Mouse (Mus musculus) thymus, adult 18-20 months (tissue): Measurements from ENCODE around the gene Epas1.

Experiments
- DNase-seq, 2 experiments: peaks; one replicate each; pipeline ENCODE4 v3.0.0; 2022; ENCODE audit warnings: mixed read lengths in 2 of 2

Epas1 gene

DNA sequence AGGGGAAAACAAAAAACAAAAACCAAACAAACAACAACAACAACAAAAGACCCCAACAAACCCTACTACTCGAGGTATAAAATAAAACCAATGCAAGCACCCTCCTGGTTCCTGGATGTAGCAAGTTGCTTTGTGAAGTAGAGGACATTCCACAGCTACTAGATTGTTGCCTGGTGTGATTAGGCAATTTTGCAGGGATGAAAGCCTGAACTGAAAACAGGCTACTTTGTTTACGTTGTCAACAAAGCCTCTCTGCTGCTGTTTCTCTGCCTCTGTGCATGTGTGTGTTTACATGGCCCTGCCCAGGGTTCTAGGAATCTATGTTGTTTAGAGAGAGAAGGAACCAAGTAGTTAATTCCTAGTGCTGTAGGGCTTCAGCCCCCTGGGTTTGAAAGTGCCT is 4.1 kb downstream of the Epas1 start:
- no peak for DNase-seq

DNA sequence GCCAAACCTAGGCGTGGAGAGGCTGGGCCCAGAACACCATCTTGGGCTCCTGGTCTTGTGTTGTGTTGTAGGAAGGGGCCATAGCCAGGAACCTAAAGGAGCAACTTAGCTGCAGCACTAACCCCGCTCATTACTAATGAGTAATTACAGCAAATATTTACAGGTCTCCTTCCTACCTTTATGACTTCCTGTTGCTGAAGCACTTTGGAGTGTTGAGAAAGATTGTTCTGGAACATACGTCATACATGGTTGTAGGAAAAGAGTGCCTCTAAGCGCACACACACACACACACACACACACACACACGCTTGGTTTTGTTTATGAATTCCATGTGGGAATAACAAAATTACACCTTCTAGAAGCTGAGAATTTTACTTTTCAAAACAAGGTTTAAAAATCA is 8.4 kb downstream of the Epas1 start:
- DNase-seq: no peak

DNA sequence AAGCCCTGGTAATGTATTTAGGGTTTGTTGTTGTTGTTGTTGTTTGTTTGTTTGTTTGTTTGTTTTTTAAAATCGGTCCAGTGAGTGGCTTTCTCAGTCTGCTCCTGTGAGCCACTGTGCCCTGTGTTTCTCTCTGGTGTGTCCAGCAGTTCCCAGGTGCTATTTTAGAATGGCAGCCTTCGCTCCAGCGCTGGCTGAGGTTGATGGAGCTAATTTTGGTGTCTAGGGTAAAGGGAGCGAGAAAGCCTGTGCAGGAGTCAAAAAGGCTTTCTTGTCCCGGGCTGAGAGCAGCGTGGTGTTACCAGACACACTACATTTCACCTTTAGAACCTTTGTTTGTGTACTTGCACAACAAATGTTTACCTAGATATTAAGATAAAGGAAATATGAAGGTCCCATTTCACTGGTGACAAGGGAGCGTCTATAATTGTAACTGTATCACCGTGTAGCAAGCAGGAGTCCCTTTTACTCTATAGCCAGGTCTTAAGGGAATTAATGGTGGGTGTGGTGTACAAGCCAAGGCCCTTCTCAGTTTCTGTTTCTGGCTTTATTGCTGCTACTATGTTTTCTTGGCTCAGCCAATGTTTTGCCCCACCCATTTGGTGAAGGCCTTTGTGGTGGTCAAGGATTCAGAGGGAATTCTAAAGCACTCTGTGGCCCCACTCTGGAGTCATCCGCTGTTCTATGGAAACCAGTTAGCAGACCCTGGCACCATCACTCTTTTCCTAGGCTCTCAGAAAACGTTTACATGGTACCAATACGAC is 9.2 kb downstream of the Epas1 start:
- DNase-seq: no peak

DNA sequence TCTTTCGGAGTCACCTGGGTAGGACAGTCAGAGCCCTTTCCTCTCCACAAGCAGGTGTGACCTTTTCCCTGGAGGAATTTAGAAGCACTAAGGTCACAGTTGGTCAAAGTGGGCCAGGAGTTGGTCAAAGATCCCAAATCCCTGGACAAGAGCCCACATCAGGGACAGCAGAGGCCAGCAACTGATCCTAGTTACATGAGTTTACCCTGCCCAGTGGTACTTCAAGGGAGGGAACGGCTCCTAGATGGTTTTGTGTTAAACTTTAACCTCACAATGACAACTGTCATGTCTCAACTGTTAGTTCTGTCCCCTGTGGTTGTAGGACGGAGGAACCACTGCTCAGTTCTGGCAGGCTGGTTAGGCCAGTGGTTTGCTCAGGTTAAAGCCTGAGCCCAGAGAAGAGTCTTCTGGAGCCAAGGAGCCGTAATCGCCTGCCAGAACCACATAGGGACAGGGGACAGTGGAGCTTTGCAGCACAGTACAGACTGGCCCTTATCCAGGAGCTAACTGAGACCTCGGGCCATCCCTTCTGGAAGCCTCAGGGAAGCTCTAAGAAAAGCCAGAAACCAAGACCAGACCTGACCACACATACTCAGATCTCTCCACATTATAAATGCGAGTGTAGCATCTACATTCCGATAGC is 12.4 kb downstream of the Epas1 start:
- no peak for DNase-seq

DNA sequence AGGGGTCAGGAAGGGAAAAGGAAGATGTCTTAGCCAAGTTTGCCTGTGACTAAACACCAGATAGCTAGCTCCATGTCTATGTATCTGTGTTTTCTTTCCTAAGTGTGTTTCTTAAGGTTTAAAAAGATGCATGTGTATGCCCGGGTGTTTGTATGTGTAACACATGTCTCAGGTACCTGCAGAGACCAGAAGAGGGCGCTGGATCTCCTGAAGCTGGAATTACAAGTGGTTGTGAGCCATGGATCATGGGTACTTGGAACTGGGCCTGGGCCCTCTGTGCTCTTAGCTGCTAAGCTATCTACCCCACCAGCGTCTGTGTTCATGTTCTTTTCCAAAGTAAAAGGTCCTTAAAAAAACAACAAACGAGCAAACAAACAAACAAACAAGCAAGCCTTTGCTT is 12.9 kb downstream of the Epas1 start:
- DNase-seq: no peak

DNA sequence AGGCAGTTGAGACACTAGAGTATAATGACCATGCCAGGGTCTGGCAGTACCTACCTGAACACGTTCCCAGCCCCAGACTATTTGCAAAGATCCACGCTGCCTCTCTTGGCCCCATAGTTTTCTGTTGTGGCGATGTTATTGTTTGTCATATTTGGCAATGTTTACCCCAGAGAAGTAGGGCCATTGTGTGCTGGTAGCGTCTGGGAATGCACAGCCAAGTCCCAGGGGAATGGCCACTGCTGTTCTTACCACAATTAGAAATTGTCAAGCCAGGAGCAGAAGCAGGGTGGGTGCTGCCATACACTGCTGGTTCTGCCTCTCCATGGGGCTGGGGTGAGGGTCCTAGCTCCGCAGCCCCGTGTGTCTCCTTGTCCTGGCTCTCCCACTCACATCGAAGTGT is 15.1 kb downstream of the Epas1 start:
- DNase-seq: no peak

DNA sequence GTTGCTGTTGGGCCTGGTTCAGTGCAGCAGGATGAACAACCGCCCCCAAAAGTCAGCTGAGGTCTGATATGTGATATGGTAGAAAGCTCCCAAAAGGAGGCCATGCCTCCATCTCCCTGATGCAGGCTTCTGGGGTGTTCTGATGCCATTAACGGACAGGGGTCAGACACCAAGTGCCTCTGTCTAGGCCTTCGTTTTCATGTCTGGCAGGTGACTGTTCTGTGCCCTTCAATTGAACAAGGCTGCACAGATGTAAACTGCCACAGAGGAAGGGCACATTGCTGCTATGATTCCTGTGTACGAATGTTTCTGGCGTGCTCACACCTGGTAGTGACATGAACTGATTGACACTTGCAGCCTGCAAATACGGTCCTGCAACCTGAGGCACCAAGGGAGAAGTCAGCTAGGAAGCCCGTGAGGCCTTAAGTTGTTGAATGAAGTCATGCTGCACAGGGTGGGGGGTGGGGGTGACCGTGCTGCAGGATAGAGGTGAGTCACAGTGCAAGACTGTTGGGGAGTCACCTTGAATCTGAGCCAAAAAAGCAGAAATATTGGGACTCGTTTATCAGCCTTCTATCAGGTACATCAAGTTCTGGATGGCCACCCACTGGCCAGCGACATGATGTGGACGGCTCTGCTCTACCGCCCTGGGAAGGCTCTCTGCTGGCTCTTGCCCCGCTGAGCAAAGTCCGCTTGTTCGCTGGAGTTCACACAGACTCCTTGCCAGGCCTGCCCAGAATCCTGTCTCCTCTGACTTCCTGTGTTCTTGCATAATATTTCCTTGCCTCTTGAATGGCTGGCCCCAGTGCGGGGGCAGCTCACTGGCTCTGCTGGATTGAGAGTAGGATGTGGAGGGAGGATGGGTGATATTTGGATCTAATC is 16.1 kb downstream of the Epas1 start:
- DNase-seq: no peak

DNA sequence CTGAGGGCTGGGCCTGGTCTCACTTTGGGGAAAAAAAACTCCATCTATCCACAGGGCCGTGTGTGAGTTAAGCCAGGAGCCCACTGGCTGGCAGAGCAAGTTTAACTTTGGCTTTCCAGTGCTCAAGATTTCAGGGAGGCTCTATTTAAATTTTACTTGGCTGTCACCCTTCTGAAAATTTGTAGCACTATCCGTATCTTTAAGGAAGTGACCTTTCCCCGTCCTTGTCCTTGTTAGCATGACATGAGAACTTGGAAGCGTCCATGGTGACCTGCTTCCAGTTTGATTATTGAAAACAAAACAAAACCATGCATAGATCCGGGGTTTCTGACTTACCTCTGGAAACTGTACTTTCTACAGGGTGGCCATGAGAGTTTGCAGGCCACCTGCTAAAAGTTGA is 17.3 kb downstream of the Epas1 start:
- no peak for DNase-seq

DNA sequence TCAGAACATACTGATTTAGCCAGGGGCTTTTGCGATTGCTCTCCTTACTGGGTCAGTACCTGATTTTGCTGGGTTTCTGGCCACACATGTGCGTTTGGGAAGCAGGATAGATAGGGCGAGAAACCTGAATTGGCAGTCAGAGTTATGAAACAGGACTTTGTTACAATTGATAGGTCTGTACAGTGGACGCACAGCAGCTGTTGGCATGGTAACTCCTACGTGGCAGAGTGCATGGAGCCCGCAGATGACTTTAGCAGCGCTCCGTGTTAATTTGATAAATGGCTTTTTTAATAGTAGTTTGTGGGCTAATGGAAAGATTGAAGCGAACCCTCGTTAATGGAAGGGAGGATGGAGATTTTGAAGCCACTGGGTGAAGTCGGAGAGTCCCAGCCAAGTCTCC is 18.5 kb downstream of the Epas1 start:
- DNase-seq: no peak

DNA sequence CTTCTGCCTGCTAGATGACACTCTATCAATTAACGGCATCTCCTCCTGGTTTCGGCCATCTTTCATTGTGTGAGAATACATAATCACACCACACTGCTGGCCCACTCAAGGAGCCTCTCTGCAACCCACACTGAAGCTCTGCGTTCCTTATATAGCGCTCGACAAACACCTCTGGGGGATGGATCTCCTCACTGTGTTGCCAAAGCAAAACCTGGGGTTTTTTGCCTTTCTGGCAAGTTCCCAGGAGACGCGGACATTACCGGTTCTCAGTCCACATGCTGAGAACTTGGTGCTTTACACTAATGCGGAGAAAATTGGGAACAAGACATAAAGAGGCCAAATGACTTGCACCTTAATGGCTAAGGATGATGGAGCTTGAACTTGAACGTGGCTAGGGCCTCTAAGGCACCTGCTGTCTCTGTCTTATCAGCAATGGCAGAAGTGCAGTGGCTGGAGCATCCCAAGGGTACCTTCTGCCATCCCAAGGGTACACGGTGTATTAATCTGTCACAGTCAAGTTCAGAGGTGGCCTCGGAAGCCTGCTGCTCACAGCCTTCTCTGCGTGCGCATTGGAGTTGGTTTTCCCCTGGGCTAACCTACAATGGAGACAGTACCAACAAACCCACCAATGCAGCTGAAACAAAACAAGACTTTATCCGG is 19.6 kb downstream of the Epas1 start:
- no peak for DNase-seq

DNA sequence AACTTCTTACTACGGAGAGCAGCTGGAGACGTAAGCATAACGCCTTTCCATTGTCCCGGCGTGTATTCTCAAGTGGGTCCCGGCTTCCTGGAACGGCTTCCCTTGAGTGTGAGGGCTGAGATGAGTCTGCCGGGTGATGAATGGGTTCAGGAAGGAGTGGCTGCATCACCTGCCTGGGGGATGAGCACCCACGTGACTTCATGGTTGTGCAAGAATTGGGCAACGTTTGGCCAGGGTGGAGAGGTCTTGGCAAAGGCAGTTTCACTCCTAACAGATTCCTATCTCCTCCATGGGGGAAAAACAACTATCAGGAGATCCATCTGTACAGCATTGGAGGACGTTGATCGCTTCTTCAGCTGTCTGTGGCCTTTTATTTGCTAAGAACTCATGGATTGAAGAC is 23.0 kb downstream of the Epas1 start:
- DNase-seq: no peak

DNA sequence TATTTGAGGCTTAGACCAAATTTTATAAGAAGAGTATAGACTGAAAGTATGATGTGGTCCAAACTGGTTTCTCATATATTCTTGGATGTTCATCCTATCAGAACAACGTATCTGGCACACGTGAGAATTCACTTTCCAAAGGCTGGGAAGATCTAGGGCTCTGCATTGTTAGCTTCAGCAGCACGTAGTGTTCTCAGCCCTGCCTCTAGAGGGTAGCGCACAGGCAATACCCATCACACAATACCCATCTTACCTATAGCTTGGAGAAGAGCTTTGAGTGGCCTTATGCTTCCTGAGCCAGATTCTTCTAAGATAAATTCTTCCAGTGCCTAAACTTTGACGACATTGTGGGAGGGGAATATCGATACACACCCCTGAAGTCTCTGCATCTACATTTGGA is 24.6 kb downstream of the Epas1 start:
- DNase-seq: no peak

DNA sequence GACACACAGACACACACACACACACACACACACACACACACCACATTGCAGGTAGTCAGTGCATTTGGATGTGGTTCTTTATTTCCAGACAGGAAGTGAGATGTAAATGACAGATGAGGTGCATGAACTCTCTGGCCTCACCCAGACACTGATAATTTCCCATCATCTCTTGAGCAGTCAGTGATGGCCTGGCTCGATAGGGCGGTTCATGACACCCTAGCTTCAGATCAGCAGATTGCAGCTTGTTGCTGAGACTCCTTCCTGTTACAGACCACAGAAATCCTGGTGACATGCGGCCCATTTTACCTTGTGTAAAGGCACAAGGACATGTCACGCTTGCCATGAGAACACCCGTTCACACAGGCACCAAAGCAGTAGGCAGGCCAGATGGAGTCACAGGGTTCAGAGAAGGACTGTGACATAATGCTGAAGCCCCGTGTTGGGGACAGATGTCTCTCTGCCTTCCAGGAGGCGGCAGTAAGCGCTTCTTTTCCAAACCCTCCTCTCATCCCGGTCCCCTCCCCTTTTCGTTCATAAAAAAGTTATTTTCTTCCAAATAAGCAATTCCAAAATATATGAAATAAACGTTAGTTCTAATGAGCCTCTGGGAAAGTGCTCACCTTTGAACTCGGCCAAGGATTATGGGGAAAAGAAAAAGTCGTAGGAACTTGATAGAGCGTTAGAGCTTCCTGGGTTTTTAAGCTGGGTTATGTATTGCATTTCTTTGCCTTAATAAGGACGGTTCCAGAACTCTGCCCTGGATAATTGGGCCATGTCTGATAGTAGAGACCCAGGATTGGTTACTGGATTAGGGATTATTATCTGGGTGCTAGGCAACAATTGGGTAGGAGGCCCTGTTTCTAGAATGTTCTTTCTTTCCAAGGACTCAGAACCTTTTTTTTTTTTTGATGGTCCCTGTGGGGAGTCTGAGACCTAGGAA is 26.0 kb downstream of the Epas1 start:
- DNase-seq: no peak

DNA sequence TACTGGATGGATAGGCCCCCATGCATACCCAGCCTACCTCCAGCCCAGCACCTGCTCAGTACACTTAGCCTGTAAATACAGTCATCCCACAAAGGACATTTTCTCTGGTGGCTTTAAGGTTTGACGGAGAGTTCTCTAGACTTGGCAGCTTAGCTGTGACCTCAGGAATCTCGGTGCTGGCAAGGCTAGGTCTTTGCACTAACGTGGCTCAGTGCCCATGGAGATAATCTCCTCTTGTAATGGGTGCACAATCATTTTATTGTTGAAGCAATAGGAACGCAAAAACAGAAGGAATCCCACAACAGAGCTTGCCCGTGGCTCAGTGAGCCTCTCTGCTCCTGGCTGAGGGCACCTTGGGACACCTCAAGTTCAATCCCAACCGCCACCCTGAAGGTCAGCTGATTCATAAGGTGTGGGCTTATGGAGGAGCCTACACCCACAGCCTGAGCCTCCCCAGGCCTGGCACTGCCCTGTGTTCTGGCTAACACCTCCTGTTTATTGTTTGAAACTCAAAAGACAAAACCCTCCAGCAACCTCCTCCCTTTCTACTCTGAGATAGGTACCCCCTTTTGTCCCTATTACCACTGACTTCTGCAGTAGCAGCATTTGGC is 27.3 kb downstream of the Epas1 start:
- no peak for DNase-seq

DNA sequence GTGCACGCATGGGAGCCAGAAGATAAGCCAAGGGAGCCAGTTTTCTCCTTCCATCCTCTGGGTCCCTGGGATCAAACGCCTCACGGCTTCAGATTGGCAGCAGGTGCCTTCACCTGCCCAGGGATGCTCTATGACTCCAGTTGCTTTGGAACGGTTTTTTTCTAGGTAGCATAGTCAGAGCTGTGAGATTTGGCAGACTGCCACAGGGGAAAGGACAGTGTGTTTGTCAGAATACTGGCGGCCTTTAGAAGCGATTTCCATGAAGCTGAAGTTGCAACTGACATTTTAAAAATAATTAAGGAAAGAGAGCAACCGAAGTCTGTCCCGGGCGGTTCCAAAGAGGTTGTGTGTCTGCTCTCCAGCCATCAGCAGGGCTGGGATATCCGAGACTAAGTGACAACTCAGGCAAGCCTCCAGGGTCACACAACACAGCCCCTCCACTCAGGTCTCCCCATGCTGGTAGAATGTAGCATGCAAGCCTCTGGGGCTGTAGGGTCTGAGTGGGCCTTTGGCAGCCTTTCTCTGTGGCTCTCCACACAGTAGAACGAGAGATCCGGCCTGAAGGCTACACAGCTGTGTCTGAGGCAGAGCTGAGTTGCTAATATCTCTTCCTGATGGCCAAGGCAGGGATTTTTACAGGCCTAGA is 28.4 kb downstream of the Epas1 start:
- no peak for DNase-seq

DNA sequence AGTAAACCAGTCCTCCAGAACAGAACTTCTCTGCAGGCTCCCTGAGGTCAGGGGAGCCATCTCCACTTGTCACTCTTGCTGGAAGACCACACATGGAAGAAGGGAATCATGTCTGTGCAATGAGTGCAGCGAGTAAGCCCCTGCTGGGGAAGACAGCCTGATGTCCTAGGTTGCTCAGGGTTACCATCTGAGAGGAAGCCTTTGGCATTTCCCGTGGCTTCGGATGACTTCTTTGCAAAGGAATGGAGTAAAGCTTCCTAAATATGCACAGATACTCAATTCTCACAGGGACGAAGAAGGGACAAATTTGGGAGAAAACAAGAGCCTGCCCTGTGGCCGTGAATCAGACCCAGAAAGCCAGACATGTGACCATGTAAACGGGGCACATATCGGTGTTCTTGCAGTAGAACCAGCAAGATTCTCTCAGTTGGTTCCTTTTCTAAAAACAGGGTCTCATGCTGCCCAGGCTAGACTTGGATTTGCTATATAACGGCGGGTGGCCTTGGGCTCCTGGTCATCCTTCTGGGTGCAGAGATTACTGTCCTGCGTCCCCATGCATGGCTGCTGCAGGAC is 31.0 kb downstream of the Epas1 start:
- DNase-seq: no peak

DNA sequence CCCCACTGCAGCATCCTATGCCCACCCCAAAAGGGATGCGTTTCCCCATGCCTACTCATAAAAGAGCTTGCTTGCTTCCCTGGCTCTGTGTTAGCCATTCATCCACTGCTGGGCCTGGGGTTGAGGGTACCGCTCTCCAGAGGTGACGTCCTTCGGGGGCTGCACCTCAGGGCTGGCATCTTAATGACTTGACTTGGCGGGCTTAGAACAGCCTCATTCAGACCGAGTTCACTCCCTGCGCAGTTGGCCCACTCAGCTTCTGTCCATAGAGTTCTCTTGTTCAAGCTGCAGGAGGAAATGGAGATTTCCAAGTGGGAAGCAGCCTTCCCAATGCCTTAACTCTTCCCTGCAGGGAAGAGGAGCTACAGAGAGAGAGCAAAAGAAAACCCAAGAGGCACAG is 32.1 kb downstream of the Epas1 start:
- no peak for DNase-seq

DNA sequence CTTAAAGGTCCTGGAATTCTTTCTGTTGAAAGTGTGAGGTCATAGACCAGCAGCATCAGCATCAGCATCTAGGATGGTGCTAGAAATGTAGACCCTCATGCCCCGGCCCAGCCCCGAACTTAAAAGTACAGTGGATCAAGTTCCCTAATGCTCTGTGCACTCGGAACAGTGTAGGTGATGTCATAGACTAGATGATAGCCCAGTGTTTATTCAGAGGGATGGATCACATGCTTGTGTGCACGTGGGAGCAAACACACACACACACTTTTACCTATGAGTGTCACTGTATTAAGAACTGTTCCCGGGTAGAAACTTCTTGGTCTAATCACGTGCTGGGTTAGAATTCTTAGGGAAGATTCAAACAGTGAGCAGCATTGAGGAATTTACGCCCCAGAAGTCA is 33.0 kb downstream of the Epas1 start:
- DNase-seq: no peak

DNA sequence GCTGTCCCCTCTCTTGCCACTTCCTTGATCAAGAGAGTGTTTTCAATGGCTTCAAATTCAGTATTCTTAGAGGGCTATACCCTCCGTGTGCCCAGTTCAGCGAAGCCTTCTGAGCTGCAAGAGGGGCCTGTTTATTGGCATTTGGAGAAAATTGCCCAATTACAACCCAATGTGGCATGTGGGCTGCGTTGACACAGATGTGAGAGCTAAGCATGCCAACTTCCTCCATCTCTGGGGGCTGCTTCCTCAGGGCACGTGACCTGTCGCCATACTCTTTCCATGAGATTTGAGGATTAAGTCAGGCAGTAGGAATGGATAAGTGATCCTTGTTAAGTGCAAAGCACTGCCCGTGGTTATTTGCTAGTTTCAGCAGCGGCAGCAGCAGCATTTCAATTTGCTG is 34.3 kb downstream of the Epas1 start:
- no peak for DNase-seq

DNA sequence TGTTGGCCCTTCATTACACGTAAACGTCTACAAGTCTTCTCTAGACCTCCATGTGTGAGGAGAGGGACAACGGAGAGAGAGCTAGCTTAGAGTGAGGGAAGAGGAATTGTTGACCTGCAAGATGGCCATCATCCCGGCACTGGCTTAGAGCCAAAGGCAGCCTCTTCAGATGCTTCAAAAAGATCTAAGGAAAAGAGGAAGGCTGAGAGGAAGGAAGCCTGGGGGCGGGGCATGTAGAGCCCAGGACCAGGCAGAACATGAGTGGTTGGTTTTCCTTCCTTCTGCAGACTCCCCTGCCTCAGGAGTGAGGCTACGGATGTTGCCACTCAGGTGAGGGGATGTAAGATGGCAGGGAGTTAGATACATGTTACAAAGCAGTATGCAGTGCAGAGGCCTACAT is 34.8 kb downstream of the Epas1 start:
- DNase-seq: no peak

DNA sequence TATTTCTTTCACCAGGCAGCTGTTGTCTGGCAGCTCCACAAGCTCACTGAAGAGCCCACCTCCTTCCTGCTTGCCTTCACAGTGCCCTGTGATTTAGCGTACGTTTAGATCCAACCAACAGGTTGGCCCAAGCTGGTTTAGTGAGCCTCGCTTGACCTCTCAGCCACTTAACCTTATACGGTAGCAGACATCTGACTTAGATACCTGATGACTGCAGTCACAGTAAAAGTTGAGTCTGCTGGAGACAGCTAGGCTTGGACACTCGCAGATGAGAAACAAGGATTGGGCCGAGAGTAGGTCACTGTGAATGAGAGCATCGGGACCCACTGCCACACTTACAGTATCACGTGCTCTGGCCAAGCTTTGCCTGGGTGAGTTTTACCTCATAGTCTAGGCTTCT is 38.4 kb downstream of the Epas1 start:
- DNase-seq: no peak
